Mouse (Mus musculus) MEL (cell line): ENCODE results near the gene Efna5. TPM values are rescaled to one million over a fixed set of nuclear protein-coding genes. Genes with fewer than 3 reads are reported as not detected.

Experiments used
- DNase-seq: peaks from one replicate; pipeline ENCODE4 v3.0.0; 2011; ENCODE audit warnings: low read depth, low spot score
- H3K27ac ChIP-seq: 2 replicates; pipeline ENCODE4 v1.5.1; 2012; ENCODE audit warnings: low read depth, mild to moderate bottlenecking, control low read depth, low read length, moderate library complexity; ENCODE audit not compliant: control insufficient read depth
- H3K27me3 ChIP-seq, 2 experiments: fragments of 150-350 bp in 1 of 2; sonication (generic) in 1 of 2; 2 replicates each; pipeline ENCODE4 v1.6.1; 2012; ENCODE audit warnings: low read length in 2 of 2, mild to moderate bottlenecking in 2 of 2, improper control_type of control experiment in 1 of 2, moderate library complexity in 1 of 2; ENCODE audit not compliant: insufficient read depth in 2 of 2, control insufficient read depth in 1 of 2
- H3K36me3 ChIP-seq, 2 experiments: 2 replicates each; pipeline ENCODE4 v1.6.1; 2012 to 2014; ENCODE audit warnings: low read length in 2 of 2, improper control_type of control experiment in 1 of 2, inconsistent platforms in 1 of 2, mild to moderate bottlenecking in 1 of 2; ENCODE audit not compliant: insufficient read depth in 2 of 2, control insufficient read depth in 1 of 2
- H3K4me1 ChIP-seq, 2 experiments: fragments of 150-350 bp in 1 of 2; sonication (generic) in 1 of 2; 2 replicates each; pipeline ENCODE4 v1.6.1; 2012; ENCODE audit warnings: low read length in 2 of 2, improper control_type of control experiment in 1 of 2, mild to moderate bottlenecking in 1 of 2; ENCODE audit not compliant: insufficient read depth in 2 of 2, control insufficient read depth in 1 of 2
- H3K4me3 ChIP-seq, 2 experiments: fragments of 150-350 bp in 1 of 2; sonication (generic) in 1 of 2; 2 replicates each; pipeline ENCODE4 v1.5.1; 2012; ENCODE audit warnings: low read depth in 2 of 2, low read length in 2 of 2, mild to moderate bottlenecking in 2 of 2, moderate library complexity in 2 of 2, control low read depth in 1 of 2, improper control_type of control experiment in 1 of 2; ENCODE audit not compliant: control insufficient read depth in 1 of 2, insufficient read depth in 1 of 2
- H3K79me2 ChIP-seq: 2 replicates; pipeline ENCODE4 v1.6.1; 2012; ENCODE audit warnings: mild to moderate bottlenecking, low read length, moderate library complexity; ENCODE audit not compliant: control insufficient read depth, poor library complexity, insufficient read depth
- H3K9ac ChIP-seq: 2 replicates; pipeline ENCODE4 v1.6.1; 2012; ENCODE audit warnings: low read depth, mild to moderate bottlenecking, control low read depth, low read length, moderate library complexity; ENCODE audit not compliant: control insufficient read depth, poor library complexity, severe bottlenecking
- H3K9me3 ChIP-seq: fragments of 150-350 bp; sonication (generic); replicated peaks from 2 replicates; pipeline ENCODE4 v1.6.1; 2012; ENCODE audit warnings: mild to moderate bottlenecking, low read length, improper control_type of control experiment, moderate library complexity; ENCODE audit not compliant: insufficient read depth
- BHLHE40 ChIP-seq: IDR thresholded peaks from 2 replicates; pipeline ENCODE4 v1.6.1; 2012; ENCODE audit warnings: low read depth, mild to moderate bottlenecking, inconsistent platforms, low read length, improper control_type of control experiment, borderline replicate concordance
- CTCF ChIP-seq, 3 experiments: IDR thresholded peaks in 2 of 3; conservative IDR thresholded peaks in 1 of 3; 2 replicates each; pipeline ENCODE4 v1.5.1; 2011 to 2012; ENCODE audit warnings: low read length in 3 of 3, low read depth in 2 of 3, mild to moderate bottlenecking in 2 of 3, improper control_type of control experiment in 1 of 3, inconsistent platforms in 1 of 3, mixed read lengths in 1 of 3, moderate library complexity in 1 of 3; ENCODE audit not compliant: control insufficient read depth in 1 of 3, insufficient read depth in 1 of 3, poor library complexity in 1 of 3, severe bottlenecking in 1 of 3
- ELF1 ChIP-seq: IDR thresholded peaks from 2 replicates; pipeline ENCODE4 v1.6.1; 2014; ENCODE audit warnings: low read depth, mild to moderate bottlenecking, inconsistent platforms, low read length, improper control_type of control experiment, moderate library complexity
- ETS1 ChIP-seq: IDR thresholded peaks from 2 replicates; pipeline ENCODE4 v1.6.1; 2012; ENCODE audit warnings: low read depth, mild to moderate bottlenecking, inconsistent platforms, low read length, improper control_type of control experiment, moderate library complexity
- GABPA ChIP-seq: IDR thresholded peaks from 2 replicates; pipeline ENCODE4 v1.6.1; 2012; ENCODE audit warnings: low read depth, mild to moderate bottlenecking, inconsistent platforms, low read length, improper control_type of control experiment, moderate library complexity
- GATA1 ChIP-seq: IDR thresholded peaks from 2 replicates; pipeline ENCODE4 v1.6.1; 2011; ENCODE audit warnings: low read depth, low read length, improper control_type of control experiment
- JUND ChIP-seq: IDR thresholded peaks from 2 replicates; pipeline ENCODE4 v1.6.1; 2011; ENCODE audit warnings: low read depth, mild to moderate bottlenecking, improper control_type of control experiment, low read length
- KAT2A ChIP-seq: conservative IDR thresholded peaks from 2 replicates; pipeline ENCODE4 v1.6.1; 2012; ENCODE audit warnings: low read depth, low read length, improper control_type of control experiment, inconsistent platforms
- MAFK ChIP-seq: IDR thresholded peaks from 2 replicates; pipeline ENCODE4 v1.6.1; 2011; ENCODE audit warnings: low read depth, mild to moderate bottlenecking, low read length, improper control_type of control experiment, borderline replicate concordance
- MAX ChIP-seq: IDR thresholded peaks from 2 replicates; pipeline ENCODE4 v1.6.1; 2011; ENCODE audit warnings: low read length, improper control_type of control experiment
- MEF2A ChIP-seq: IDR thresholded peaks from 2 replicates; pipeline ENCODE4 v1.6.1; 2014; ENCODE audit warnings: low read depth, mild to moderate bottlenecking, inconsistent platforms, low read length, improper control_type of control experiment; ENCODE audit not compliant: poor library complexity, insufficient replicate concordance, severe bottlenecking; ENCODE audit errors: extremely low read depth
- MXI1 ChIP-seq: IDR thresholded peaks from 2 replicates; pipeline ENCODE4 v1.6.1; 2011; ENCODE audit warnings: mild to moderate bottlenecking, low read depth, low read length, improper control_type of control experiment
- MYB ChIP-seq: IDR thresholded peaks from 2 replicates; pipeline ENCODE4 v1.6.1; 2011; ENCODE audit warnings: mild to moderate bottlenecking, low read depth, low read length, improper control_type of control experiment
- MYC ChIP-seq: IDR thresholded peaks from 2 replicates; pipeline ENCODE4 v1.6.1; 2011; ENCODE audit warnings: low read depth, mild to moderate bottlenecking, low read length, improper control_type of control experiment, moderate library complexity
- NELFE ChIP-seq: IDR thresholded peaks from 2 replicates; pipeline ENCODE4 v1.6.1; 2011; ENCODE audit warnings: low read depth, low read length, improper control_type of control experiment
- POLR2A ChIP-seq, 2 experiments: IDR thresholded peaks; 2 replicates each; pipeline ENCODE4 v1.6.1; 2011 to 2012; ENCODE audit warnings: low read length in 2 of 2, mild to moderate bottlenecking in 2 of 2, control low read depth in 1 of 2, improper control_type of control experiment in 1 of 2, low read depth in 1 of 2, moderate library complexity in 1 of 2; ENCODE audit not compliant: control insufficient read depth in 1 of 2, insufficient read depth in 1 of 2, poor library complexity in 1 of 2
- POLR2AphosphoS5 ChIP-seq: IDR thresholded peaks from 2 replicates; pipeline ENCODE4 v1.6.1; 2012; ENCODE audit warnings: low read depth, borderline replicate concordance, mild to moderate bottlenecking, inconsistent platforms, low read length, moderate library complexity, mixed read lengths
- RCOR1 ChIP-seq: IDR thresholded peaks from 2 replicates; pipeline ENCODE4 v1.6.1; 2012; ENCODE audit warnings: low read depth, mild to moderate bottlenecking, inconsistent platforms, low read length, improper control_type of control experiment
- SIN3A ChIP-seq: IDR thresholded peaks from 2 replicates; pipeline ENCODE4 v1.6.1; 2012; ENCODE audit warnings: low read length, improper control_type of control experiment, inconsistent platforms
- UBTF ChIP-seq: IDR thresholded peaks from 2 replicates; pipeline ENCODE4 v1.6.1; 2012; ENCODE audit warnings: low read depth, mild to moderate bottlenecking, inconsistent platforms, low read length, improper control_type of control experiment, moderate library complexity, borderline replicate concordance; ENCODE audit not compliant: insufficient read depth
- USF1 ChIP-seq: IDR thresholded peaks from 2 replicates; pipeline ENCODE4 v1.6.1; 2014; ENCODE audit warnings: low read depth, mild to moderate bottlenecking, inconsistent platforms, low read length, improper control_type of control experiment, moderate library complexity
- USF2 ChIP-seq, 2 experiments: IDR thresholded peaks; 2 replicates each; pipeline ENCODE4 v1.6.1; 2011 to 2012; ENCODE audit warnings: improper control_type of control experiment in 2 of 2, low read length in 2 of 2, borderline replicate concordance in 1 of 2, inconsistent platforms in 1 of 2, low read depth in 1 of 2, mild to moderate bottlenecking in 1 of 2; ENCODE audit not compliant: insufficient read depth in 1 of 2
- ZC3H11A ChIP-seq: IDR thresholded peaks from 2 replicates; pipeline ENCODE4 v1.6.1; 2012; ENCODE audit warnings: low read depth, mild to moderate bottlenecking, inconsistent platforms, low read length, improper control_type of control experiment
- ZMIZ1 ChIP-seq: IDR thresholded peaks from 2 replicates; pipeline ENCODE4 v1.6.1; 2012; ENCODE audit warnings: low read depth, mild to moderate bottlenecking, inconsistent platforms, low read length, improper control_type of control experiment, moderate library complexity
- polyA plus RNA-seq, 2 experiments: library from polyadenylated mRNA; stranded (reverse) in 1 of 2; unstranded in 1 of 2; fragments of >175 nt in 1 of 2; fragments of >200 nt in 1 of 2; gene quantifications; 2 replicates each; pipeline versions ENCODE4 v1.2.1 to v1.2.4; 2012; ENCODE audit warnings: low replicate concordance in 2 of 2, low read depth in 1 of 2; ENCODE audit not compliant: insufficient read length in 2 of 2, insufficient read depth in 1 of 2, missing spikeins in 1 of 2
- total RNA-seq: library from RNA; depleted of rRNA; stranded (reverse); fragments of 300-350 nt; gene quantifications from 2 replicates; pipeline ENCODE4 v1.2.3, GENCODE M21; 2012

Gene Efna5
- total and polyA plus RNA-seq, 3 experiments = not detected

DNA sequence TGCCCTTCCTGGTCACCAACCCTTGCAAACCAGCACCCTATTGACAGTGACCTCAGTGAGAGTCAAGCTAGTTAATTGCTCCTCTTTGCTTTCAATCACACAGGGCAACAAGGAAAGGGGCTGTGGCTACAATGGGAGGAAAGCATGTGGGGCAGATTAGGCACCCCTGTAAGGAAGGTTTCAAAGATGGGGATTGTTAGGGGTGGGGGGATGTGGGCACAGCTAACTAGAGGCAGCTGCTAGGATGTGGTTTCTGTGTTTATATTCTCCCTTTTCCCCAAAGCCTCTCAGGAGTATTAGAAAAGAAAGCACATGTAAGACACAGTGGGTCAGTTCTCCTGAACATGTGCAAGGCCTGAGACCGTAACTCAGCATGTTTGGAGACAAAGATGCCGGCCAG is 62.8 kb downstream of the Efna5 start:
- H3K9ac ChIP-seq = no peak overlapping the region
- no peaks in the 10 kb centered on the region for H3K9me3 ChIP-seq
- no peaks in the 10 kb centered on the region for H3K36me3 ChIP-seq
- DNase-seq = no peak
- no peaks in the 10 kb centered on the region for H3K4me1 ChIP-seq
- H3K27ac ChIP-seq = no peak overlapping the region
- H3K79me2 ChIP-seq = no peaks in the 10 kb centered on the region
- no peak overlapping the region for H3K4me3 ChIP-seq
- TF ChIP-seq MEF2A = no peak
- TF ChIP-seq POLR2AphosphoS5 = no peak
- no peak for TF ChIP-seq KAT2A
- no peak for TF ChIP-seq ZC3H11A
- TF ChIP-seq GATA1 = no peak
- TF ChIP-seq GABPA = no peak
- TF ChIP-seq MAFK = no peak
- no peak for TF ChIP-seq RCOR1
- no peak for TF ChIP-seq MXI1
- TF ChIP-seq UBTF = no peak
- no peak for TF ChIP-seq MYB
- TF ChIP-seq BHLHE40 = no peak
- no peak for TF ChIP-seq MAX
- TF ChIP-seq ELF1 = no peak
- TF ChIP-seq, all 39 proteins: peak for 0
- no peaks in the 10 kb centered on the region for H3K27me3 ChIP-seq

DNA sequence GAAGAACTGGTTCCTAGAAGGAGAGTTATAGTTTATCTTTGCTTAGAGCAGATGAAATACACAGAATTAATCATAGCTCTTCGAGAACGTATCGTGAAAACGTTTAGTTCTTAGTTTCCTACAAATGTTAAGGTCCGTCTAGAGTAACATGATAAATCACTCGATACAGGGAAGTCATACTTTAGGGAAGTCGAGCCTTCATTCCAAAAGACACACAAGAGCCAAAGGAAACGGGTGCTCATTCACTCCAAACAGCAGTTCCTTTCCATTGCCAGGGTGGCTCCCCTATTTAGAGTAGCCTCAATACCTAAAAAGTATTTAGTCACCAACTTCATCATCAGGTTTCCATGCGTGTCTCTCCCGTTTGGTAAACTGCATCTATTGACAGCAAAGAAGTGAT is 64.2 kb downstream of the Efna5 start:
- no peaks in the 10 kb centered on the region for H3K4me1 ChIP-seq
- DNase-seq = no peak
- no peaks in the 10 kb centered on the region for H3K9me3 ChIP-seq
- no peak overlapping the region for H3K27ac ChIP-seq
- H3K79me2 ChIP-seq = no peaks in the 10 kb centered on the region
- TF ChIP-seq USF2 (IDR thresholded peaks at IDR 0.05; ENCODE audit: borderline replicate concordance in 1 of 2, insufficient read depth in 1 of 2, low read depth in 1 of 2, low read length in 2 of 2) (no peak), ZMIZ1 (no peak), NELFE (no peak), JUND (no peak), ETS1 (no peak), POLR2A (IDR thresholded peaks at IDR 0.05; ENCODE audit: control insufficient read depth in 1 of 2, insufficient read depth in 1 of 2, low read depth in 1 of 2, low read length in 2 of 2, poor library complexity in 1 of 2) (no peak), MYC (no peak), GABPA (no peak), SIN3A (no peak), CTCF (IDR thresholded peaks at IDR 0.05 in 2 of 3, conservative IDR thresholded peaks at IDR 0.05 in 1 of 3; ENCODE audit: control insufficient read depth in 1 of 3, insufficient read depth in 1 of 3, low read depth in 2 of 3, low read length in 3 of 3, poor library complexity in 1 of 3, severe bottlenecking in 1 of 3) (no peak), USF1 (no peak)
- H3K4me3 ChIP-seq = no peak overlapping the region
- H3K36me3 ChIP-seq = no peaks in the 10 kb centered on the region
- no peaks in the 10 kb centered on the region for H3K27me3 ChIP-seq
- no peak overlapping the region for H3K9ac ChIP-seq
